Mouse (Mus musculus): ENCODE measurements around the gene Plekhh3.

Gene Plekhh3

GRCm38 (mm10) chr11:101149178-101150105 lies 21.7 kb downstream of the Plekhh3 start:
- WGBS = 62% methylated on average over 9 of the region's 9 CpGs

- 82% methylated on average over 10 of the region's 10 CpGs for WGBS
Observed at GRCm38 (mm10) chr11:101148751-101149150, 22.4 kb downstream of the Plekhh3 start.

- 31% methylated on average over 10 of the region's 10 CpGs for WGBS
Observed at GRCm38 (mm10) chr11:101146377-101146776, 24.8 kb downstream of the Plekhh3 start.

GRCm38 (mm10) chr11:101143338-101144225 lies 27.6 kb downstream of the Plekhh3 start:
- WGBS = 24% methylated on average over 19 of the region's 19 CpGs

- 96% methylated on average over 10 of the region's 10 CpGs for WGBS
Observed at GRCm38 (mm10) chr11:101142215-101142967, 28.8 kb downstream of the Plekhh3 start.

GRCm38 (mm10) chr11:101141088-101141487 lies 30.1 kb downstream of the Plekhh3 start:
- 89% methylated on average over 8 of the region's 8 CpGs for WGBS

GRCm38 (mm10) chr11:101140164-101140819 lies 30.9 kb downstream of the Plekhh3 start:
- WGBS = 17% methylated on average over 27 of the region's 27 CpGs

GRCm38 (mm10) chr11:101138536-101139181 lies 32.5 kb downstream of the Plekhh3 start:
- 34% methylated on average over 15 of the region's 15 CpGs for WGBS

- WGBS = 79% methylated on average over 7 of the region's 7 CpGs
Observed at GRCm38 (mm10) chr11:101137000-101137399, 34.2 kb downstream of the Plekhh3 start.

- WGBS = 68% methylated on average over 13 of the region's 13 CpGs
Observed at GRCm38 (mm10) chr11:101134217-101134865, 36.8 kb downstream of the Plekhh3 start.

- 69% methylated on average over 12 of the region's 12 CpGs for WGBS
Observed at GRCm38 (mm10) chr11:101133037-101133436, 38.1 kb downstream of the Plekhh3 start.

- 84% methylated on average over 6 of the region's 6 CpGs for WGBS
Observed at GRCm38 (mm10) chr11:101131701-101132100, 39.5 kb downstream of the Plekhh3 start.

GRCm38 (mm10) chr11:101131187-101131586 lies 40.0 kb downstream of the Plekhh3 start:
- 50% methylated on average over 2 of the region's 2 CpGs for WGBS

- 42% methylated on average over 18 of the region's 18 CpGs for WGBS
Observed at GRCm38 (mm10) chr11:101130056-101130756, 40.9 kb downstream of the Plekhh3 start.

- 77% methylated on average over 11 of the region's 11 CpGs for WGBS
Observed at GRCm38 (mm10) chr11:101128996-101129577, 42.1 kb downstream of the Plekhh3 start.

GRCm38 (mm10) chr11:101127075-101127474 lies 44.1 kb downstream of the Plekhh3 start:
- 100% methylated on average over 1 of the region's 1 CpGs for WGBS

GRCm38 (mm10) chr11:101125008-101125407 lies 46.1 kb downstream of the Plekhh3 start:
- WGBS = 96% methylated on average over 7 of the region's 9 CpGs

GRCm38 (mm10) chr11:101124494-101124893 lies 46.7 kb downstream of the Plekhh3 start:
- 93% methylated on average over 8 of the region's 8 CpGs for WGBS

Measured in cerebral cortex, adult 2 months (tissue).